In the genomic region with DNA sequence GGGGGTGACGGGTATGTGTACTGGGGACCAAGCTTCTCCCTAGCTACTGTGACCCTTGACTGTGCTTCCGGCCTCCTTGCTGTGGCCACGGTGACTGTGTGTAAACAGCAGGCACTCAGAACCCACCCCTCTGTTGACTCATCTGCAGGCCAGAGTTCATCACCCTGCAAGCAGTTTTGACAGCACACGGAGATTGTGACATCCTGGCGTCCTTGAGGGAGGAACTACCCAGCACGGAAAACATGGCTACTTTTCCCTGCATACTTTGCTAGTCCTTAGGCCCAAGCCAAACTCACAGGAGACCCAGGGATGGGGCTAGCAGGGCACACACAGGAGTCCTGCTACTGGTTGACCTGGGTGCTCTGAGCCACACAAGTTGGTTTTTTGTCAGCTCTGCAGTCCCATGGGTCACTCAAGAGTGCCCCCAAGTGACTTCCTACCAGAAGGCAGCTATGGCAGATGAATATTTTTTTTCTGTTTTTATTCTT, we compare ENCODE assay signal across 9 mouse cellular contexts. TPM values are rescaled to one million over a fixed set of nuclear protein-coding genes. Genes with fewer than 3 reads are reported as not detected.
DNase-seq lines count a peak whose midpoint lies in the region; ATAC-seq lines count a peak whose summit lies in the region.
"Had no signal": no experiment of that assay in that cellular context is flagged by ENCODE, and none has a peak within 500 bp of the region (broad histone marks: within the 10 kb centered on the region; RNA-seq: fewer than 3 reads in every experiment).

No protein-coding gene starts in this region.

- no peak overlapping the region for H3K4me2 ChIP-seq in midbrain, embryonic 12.5 days (replicated peaks)
- no peak overlapping the region for H3K4me2 ChIP-seq in midbrain, embryonic 14.5 days (ENCODE audit: low read length)
- H3K4me2 ChIP-seq in heart, embryonic 16.5 days (ENCODE audit: low read depth, low read length), result no peak overlapping the region
- H3K4me2 ChIP-seq: neural tube, embryonic 12.5 days had no signal

- peaks cover 24% of the 10 kb centered on the region for H3K4me1 ChIP-seq in midbrain, embryonic 12.5 days
- H3K4me1 ChIP-seq in midbrain, embryonic 14.5 days (ENCODE audit: control insufficient read depth, insufficient read depth, low read length), result peaks cover 12% of the 10 kb centered on the region
- peaks cover 32% of the 10 kb centered on the region for H3K4me1 ChIP-seq in heart, embryonic 16.5 days (ENCODE audit: control insufficient read depth, insufficient read depth, low read length)
- H3K4me1 ChIP-seq in limb, embryonic 10.5 days, result peaks cover 29% of the 10 kb centered on the region

- DNase-seq in midbrain, embryonic 14.5 days, result no peak
- peak; percentile 32 for DNase-seq in ZHBTc4 (ENCODE audit: low read depth, low spot score)
- DNase-seq in lung, adult 18-20 months, result peak; percentile 84 to 89
- DNase-seq in limb, embryonic 10.5 days (ENCODE audit: low spot score), result no peak
- no peak for DNase-seq in gastrocnemius, adult 8-10 months (ENCODE audit: low spot score in 2 of 2)
- DNase-seq in left cerebral cortex, postnatal 4 days, result no peak

- H3K27me3 ChIP-seq in midbrain, embryonic 12.5 days, result no peaks in the 10 kb centered on the region
- no peaks in the 10 kb centered on the region for H3K27me3 ChIP-seq in midbrain, embryonic 14.5 days (ENCODE audit: control insufficient read depth, insufficient read depth, low read length)
- H3K27me3 ChIP-seq in heart, embryonic 16.5 days (ENCODE audit: control insufficient read depth, insufficient read depth, low read length), result no peaks in the 10 kb centered on the region
- no peaks in the 10 kb centered on the region for H3K27me3 ChIP-seq in limb, embryonic 10.5 days (ENCODE audit: low read depth, poor library complexity, severe bottlenecking)
- H3K27me3 ChIP-seq: neural tube, embryonic 12.5 days had no signal

- WGBS in midbrain, embryonic 12.5 days, result 80% methylated on average over 6 of the region's 6 CpGs
- WGBS in midbrain, embryonic 14.5 days, result 67% methylated on average over 6 of the region's 6 CpGs
- 56% methylated on average over 6 of the region's 6 CpGs for WGBS in heart, embryonic 16.5 days
- WGBS in limb, embryonic 10.5 days, result 70% methylated on average over 6 of the region's 6 CpGs

- no peaks in the 10 kb centered on the region for H3K36me3 ChIP-seq in midbrain, embryonic 12.5 days
- H3K36me3 ChIP-seq in midbrain, embryonic 14.5 days (ENCODE audit: control insufficient read depth, insufficient read depth, low read length), result no peaks in the 10 kb centered on the region; the same call in 1 of the 2 replicates
- no peaks in the 10 kb centered on the region for H3K36me3 ChIP-seq in heart, embryonic 16.5 days (ENCODE audit: control insufficient read depth, insufficient read depth)
- H3K36me3 ChIP-seq in limb, embryonic 10.5 days, result 0 out of 2 replicates have a peak, but pooled peaks cover 4% of the 10 kb centered on the region
- H3K36me3 ChIP-seq: neural tube, embryonic 12.5 days had no signal

- ATAC-seq in midbrain, embryonic 12.5 days (ENCODE audit: low FRiP score, low read depth), result no peak
- ATAC-seq in midbrain, embryonic 14.5 days (ENCODE audit: low FRiP score, low TSS enrichment), result no peak
- ATAC-seq in heart, embryonic 16.5 days (replicated peaks; ENCODE audit: extremely low read depth, insufficient read depth, low FRiP score), result no peak

- no peak overlapping the region for H3K27ac ChIP-seq in midbrain, embryonic 12.5 days (replicated peaks)
- no peak overlapping the region for H3K27ac ChIP-seq in midbrain, embryonic 14.5 days (replicated peaks; ENCODE audit: low read depth, low read length)
- H3K27ac ChIP-seq in heart, embryonic 16.5 days (ENCODE audit: low read length), result peak overlapping the region; percentile 38; the same call in 1 of the 2 replicates
- H3K27ac ChIP-seq in limb, embryonic 10.5 days, result no peak overlapping the region
- H3K27ac ChIP-seq: neural tube, embryonic 12.5 days had no signal

- intact Hi-C loops in left cerebral cortex, postnatal 4 days (cut with DNase I), result no loop called here

- 0 out of 2 replicates have a peak overlapping the region, but pooled peaks have one; percentile 3 for H3K9ac ChIP-seq in midbrain, embryonic 12.5 days (replicated peaks)
- no peak overlapping the region for H3K9ac ChIP-seq in midbrain, embryonic 14.5 days (replicated peaks; ENCODE audit: low read length)
- H3K9ac ChIP-seq in heart, embryonic 16.5 days (ENCODE audit: low read length), result no peak overlapping the region
- H3K9ac ChIP-seq: neural tube, embryonic 12.5 days had no signal

- no peaks in the 10 kb centered on the region for H3K9me3 ChIP-seq in midbrain, embryonic 12.5 days
- no peaks in the 10 kb centered on the region for H3K9me3 ChIP-seq in midbrain, embryonic 14.5 days (ENCODE audit: control insufficient read depth, low read length)
- H3K9me3 ChIP-seq in heart, embryonic 16.5 days (replicated peaks; ENCODE audit: control insufficient read depth, low read length), result no peaks in the 10 kb centered on the region
- no peaks in the 10 kb centered on the region for H3K9me3 ChIP-seq in limb, embryonic 10.5 days (replicated peaks)
- H3K9me3 ChIP-seq: neural tube, embryonic 12.5 days had no signal

- no peak overlapping the region for H3K4me3 ChIP-seq in midbrain, embryonic 12.5 days
- H3K4me3 ChIP-seq in midbrain, embryonic 14.5 days (replicated peaks; ENCODE audit: low read depth, low read length), result no peak overlapping the region
- no peak overlapping the region for H3K4me3 ChIP-seq in heart, embryonic 16.5 days (ENCODE audit: low read length)
- no peak overlapping the region for H3K4me3 ChIP-seq in limb, embryonic 10.5 days
- H3K4me3 ChIP-seq: neural tube, embryonic 12.5 days had no signal

RNA-seq across cellular contexts. Expression of a gene that starts 5.0 kb away (rescaled TPM):
- 18.7 and 21.6 TPM in 2 replicates for polyA plus RNA-seq in midbrain, embryonic 12.5 days (2016; fragmentation: Nextera tagmentation; extraction: Ambion mirVana)
- 14.9 and 17.1 TPM in 2 replicates for polyA plus RNA-seq in midbrain, embryonic 14.5 days (2014; fragmentation: Nextera tagmentation; extraction: Ambion mirVana)
- 14.0 and 15.4 TPM in 2 replicates for polyA plus RNA-seq in heart, embryonic 16.5 days (2015; fragmentation: Nextera tagmentation; extraction: Ambion mirVana)
- 20.9 and 26.1 TPM in 2 replicates for polyA plus RNA-seq in limb, embryonic 10.5 days (2016; fragmentation: Nextera tagmentation; extraction: Ambion mirVana)
- 10 to 100 TPM; 11.9 to 14.7 (median 12.3) TPM for total RNA-seq in gastrocnemius, adult 8-10 months (2022)
- total RNA-seq in left cerebral cortex, postnatal 4 days (2021), result 10 to 100 TPM; 17.7 to 20.0 TPM

RNA-seq across cellular contexts. Expression of a gene that starts 16.5 kb away (rescaled TPM):
- 52.1 and 52.7 TPM in 2 replicates for polyA plus RNA-seq in midbrain, embryonic 12.5 days (2016; fragmentation: Nextera tagmentation; extraction: Ambion mirVana)
- 50.7 and 52.6 TPM in 2 replicates for polyA plus RNA-seq in midbrain, embryonic 14.5 days (2014; fragmentation: Nextera tagmentation; extraction: Ambion mirVana)
- 74.4 and 77.6 TPM in 2 replicates for polyA plus RNA-seq in heart, embryonic 16.5 days (2015; fragmentation: Nextera tagmentation; extraction: Ambion mirVana)
- 45.4 and 46.6 TPM in 2 replicates for polyA plus RNA-seq in limb, embryonic 10.5 days (2016; fragmentation: Nextera tagmentation; extraction: Ambion mirVana)
- 10 to 100 TPM; 68.3 to 80.8 (median 76.7) TPM for total RNA-seq in gastrocnemius, adult 8-10 months (2022)
- total RNA-seq in left cerebral cortex, postnatal 4 days (2021), result 10 to 100 TPM; 31.9 to 33.0 TPM

RNA-seq across cellular contexts. Expression of a gene that starts 16.7 kb away (rescaled TPM):
- polyA plus RNA-seq in midbrain, embryonic 12.5 days (2016; fragmentation: Nextera tagmentation; extraction: Ambion mirVana), result 326 and 332 TPM in 2 replicates
- polyA plus RNA-seq in midbrain, embryonic 14.5 days (2014; fragmentation: Nextera tagmentation; extraction: Ambion mirVana), result 328 and 408 TPM in 2 replicates
- 273 and 275 TPM in 2 replicates for polyA plus RNA-seq in heart, embryonic 16.5 days (2015; fragmentation: Nextera tagmentation; extraction: Ambion mirVana)
- 297 and 310 TPM in 2 replicates for polyA plus RNA-seq in limb, embryonic 10.5 days (2016; fragmentation: Nextera tagmentation; extraction: Ambion mirVana)
- 100 to 1,000 TPM; 113 to 123 (median 120) TPM for total RNA-seq in gastrocnemius, adult 8-10 months (2022)
- total RNA-seq in left cerebral cortex, postnatal 4 days (2021), result 100 to 1,000 TPM; 311 to 344 TPM

RNA-seq across cellular contexts. Expression of a gene that starts 33.6 kb away (rescaled TPM):
- 748 and 749 TPM in 2 replicates for polyA plus RNA-seq in midbrain, embryonic 12.5 days (2016; fragmentation: Nextera tagmentation; extraction: Ambion mirVana)
- 696 and 821 TPM in 2 replicates for polyA plus RNA-seq in midbrain, embryonic 14.5 days (2014; fragmentation: Nextera tagmentation; extraction: Ambion mirVana)
- 691 and 770 TPM in 2 replicates for polyA plus RNA-seq in heart, embryonic 16.5 days (2015; fragmentation: Nextera tagmentation; extraction: Ambion mirVana)
- 877 and 996 TPM in 2 replicates for polyA plus RNA-seq in limb, embryonic 10.5 days (2016; fragmentation: Nextera tagmentation; extraction: Ambion mirVana)
- total RNA-seq in gastrocnemius, adult 8-10 months (2022), result 100 to 1,000 TPM; 794 to 918 (median 839) TPM
- 1,000 to 10,000 TPM; 1,115 to 1,131 TPM for total RNA-seq in left cerebral cortex, postnatal 4 days (2021)

RNA-seq across cellular contexts. Expression of a gene that starts 37.7 kb away (rescaled TPM):
- 130 and 134 TPM in 2 replicates for polyA plus RNA-seq in midbrain, embryonic 12.5 days (2016; fragmentation: Nextera tagmentation; extraction: Ambion mirVana)
- 152 and 190 TPM in 2 replicates for polyA plus RNA-seq in midbrain, embryonic 14.5 days (2014; fragmentation: Nextera tagmentation; extraction: Ambion mirVana)
- polyA plus RNA-seq in heart, embryonic 16.5 days (2015; fragmentation: Nextera tagmentation; extraction: Ambion mirVana), result 122 and 129 TPM in 2 replicates
- 126 and 143 TPM in 2 replicates for polyA plus RNA-seq in limb, embryonic 10.5 days (2016; fragmentation: Nextera tagmentation; extraction: Ambion mirVana)
- total RNA-seq in gastrocnemius, adult 8-10 months (2022), result 100 to 1,000 TPM; 175 to 196 (median 181) TPM
- 100 to 1,000 TPM; 109 to 116 TPM for total RNA-seq in left cerebral cortex, postnatal 4 days (2021)

Comparison
In these comparisons a context has a peak if more than half of its experiments do, and no peak if none do; other contexts are left out.
1. DNase-seq: peak in ZHBTc4 (single experiment) and lung, adult 18-20 months (2 of 2); none in midbrain, embryonic 14.5 days (single experiment), limb, embryonic 10.5 days (single experiment), gastrocnemius, adult 8-10 months (0 of 2) and left cerebral cortex, postnatal 4 days (single experiment).